Mouse (Mus musculus): ENCODE data around the gene Mob2.
A peak's percentile ranks its signal among the peaks of the same experiment; 100 is the strongest.

The Mob2 gene

DNA sequence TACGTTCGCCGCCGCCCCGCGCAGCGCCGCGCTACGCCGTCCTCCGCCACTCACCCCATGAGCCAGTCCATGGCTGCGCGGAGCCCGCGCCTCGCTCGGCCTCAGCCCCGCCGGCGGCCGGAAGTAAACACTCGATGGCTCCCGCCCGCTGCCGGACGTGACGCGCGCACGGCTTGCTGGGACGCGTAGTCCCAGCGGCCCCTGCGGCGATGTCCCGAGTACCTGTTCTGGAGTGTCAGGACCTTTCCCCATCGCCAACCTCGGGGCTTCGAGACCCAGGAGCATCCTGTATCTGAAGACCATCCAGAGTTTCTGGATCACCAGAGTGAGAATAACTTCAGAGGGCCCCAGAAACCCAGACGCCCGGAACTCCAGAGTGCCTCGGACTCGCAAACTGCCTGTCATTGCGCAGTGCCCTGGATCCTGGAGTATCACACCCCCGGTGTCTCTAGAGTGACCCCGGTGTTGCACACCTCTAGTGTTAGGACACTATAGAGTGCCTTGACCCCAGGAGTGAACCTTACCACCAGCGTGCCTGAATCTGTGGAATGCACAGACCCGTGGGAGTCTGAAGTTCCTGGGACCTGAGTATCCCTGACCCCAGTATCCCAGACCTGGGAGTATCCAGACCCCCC, at the start of gene Mob2:
Gene Mob2 (minus strand): TSS at position 135 of the 635 bp plus-strand sequence.
- peak; percentile 78 to 86 for DNase-seq (ENCODE audit: low spot score in 2 of 2)

DNA sequence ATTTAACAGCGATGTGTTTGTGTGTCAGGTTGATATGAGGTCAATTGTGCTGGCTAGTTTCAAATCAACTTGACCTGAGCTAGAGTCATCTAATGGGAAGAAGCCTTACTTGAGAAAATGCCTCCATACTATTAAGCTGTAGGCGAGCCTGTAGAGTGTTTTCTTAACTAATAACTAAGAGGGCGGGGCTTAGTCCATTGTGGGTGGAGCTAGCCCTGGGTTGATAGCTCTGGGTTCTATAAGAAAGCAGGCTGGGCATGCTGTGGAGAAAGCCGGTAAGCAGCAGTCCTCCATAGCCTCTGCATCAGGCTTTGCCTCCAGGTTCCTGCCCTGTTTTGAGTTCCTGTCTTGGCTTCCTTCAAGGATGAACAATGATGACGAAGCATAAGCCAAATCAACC, 43.9 kb upstream of the Mob2 start:
- no peak for DNase-seq (ENCODE audit: low spot score in 2 of 2)

DNA sequence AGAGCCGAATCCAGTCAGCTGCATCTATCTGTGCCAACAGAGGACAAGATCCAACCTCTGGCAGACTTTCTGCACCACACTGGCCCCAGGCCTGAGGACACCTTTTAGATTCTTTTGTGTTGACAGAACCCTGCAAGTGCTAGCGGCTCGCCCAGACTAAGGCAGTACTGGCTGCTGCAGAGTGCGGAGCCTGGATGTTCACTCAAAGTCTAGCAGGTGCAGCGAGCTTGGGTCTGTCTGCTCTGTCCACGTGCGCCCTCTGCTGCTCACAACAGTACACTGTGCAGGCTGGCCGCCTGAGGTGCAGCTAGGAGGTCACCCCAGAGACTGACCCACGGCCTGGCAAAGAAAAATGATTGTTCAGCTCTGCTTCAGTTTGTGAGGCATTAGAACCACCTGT, 36.9 kb upstream of the Mob2 start:
- DNase-seq (ENCODE audit: low spot score in 2 of 2) = peak; percentile 69 to 70

DNA sequence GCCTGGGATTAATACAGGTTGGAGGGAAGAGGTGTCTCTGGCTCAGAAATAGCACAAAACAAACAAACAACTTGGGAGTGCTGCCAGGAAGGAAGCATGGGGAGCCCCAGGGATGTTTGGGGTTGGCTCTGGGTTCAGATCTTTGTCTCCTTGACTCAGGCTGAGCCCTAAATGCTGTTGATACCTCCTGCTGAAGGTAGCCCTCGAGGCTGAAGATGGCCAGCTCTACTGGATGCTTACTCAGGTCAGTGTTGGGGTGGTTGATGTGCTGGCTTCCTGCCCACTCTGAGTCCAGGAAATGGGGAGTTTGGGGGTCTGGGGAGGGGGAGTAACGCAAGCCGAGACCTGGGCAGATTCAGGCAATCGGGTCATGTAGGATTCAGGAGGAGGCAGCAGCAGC, 35.8 kb upstream of the Mob2 start:
- DNase-seq (ENCODE audit: low spot score in 2 of 2) = no peak

DNA sequence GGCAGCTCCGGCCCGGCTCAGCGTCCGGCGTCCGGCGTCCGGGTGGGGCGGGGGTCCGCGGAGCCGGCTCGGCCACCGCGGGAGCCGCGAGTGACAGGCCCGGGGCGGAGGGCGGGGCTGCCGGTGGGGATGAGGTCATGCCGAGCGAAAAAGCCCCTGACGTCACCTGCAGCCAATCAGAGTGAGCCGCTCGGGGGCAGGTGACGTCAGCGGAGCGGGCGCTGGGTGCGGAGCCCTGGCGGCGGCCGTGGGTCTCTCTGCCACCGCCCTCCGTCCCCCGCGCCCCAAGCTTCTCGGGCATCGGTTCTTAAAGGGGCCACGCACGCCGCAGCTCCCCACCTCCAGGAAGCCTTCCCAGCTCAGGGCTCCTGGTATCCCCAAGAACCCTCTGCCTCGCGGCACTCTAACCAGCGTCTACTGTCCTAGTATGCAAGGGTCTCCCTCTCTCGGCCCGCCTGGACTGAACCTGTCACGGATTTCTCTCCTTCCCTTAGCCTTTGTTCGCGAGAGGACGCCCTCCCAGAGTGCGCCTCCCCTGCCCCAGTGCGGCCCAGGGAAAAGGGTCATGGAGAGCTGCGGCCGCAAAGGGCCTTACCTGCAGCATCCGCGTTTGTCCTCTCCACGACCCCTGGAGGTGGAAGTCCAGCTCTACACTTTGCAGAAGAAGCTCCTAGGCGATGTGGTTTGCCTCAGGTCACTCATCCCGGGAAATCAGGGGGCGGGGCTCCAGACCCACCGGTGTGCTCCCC, 34.5 kb upstream of the Mob2 start, which contains the start of gene Dusp8:
Gene Dusp8 (minus strand): TSS at position 661 of the 749 bp plus-strand sequence.
- DNase-seq (ENCODE audit: low spot score in 2 of 2) = peak; percentile 88 to 93

DNA sequence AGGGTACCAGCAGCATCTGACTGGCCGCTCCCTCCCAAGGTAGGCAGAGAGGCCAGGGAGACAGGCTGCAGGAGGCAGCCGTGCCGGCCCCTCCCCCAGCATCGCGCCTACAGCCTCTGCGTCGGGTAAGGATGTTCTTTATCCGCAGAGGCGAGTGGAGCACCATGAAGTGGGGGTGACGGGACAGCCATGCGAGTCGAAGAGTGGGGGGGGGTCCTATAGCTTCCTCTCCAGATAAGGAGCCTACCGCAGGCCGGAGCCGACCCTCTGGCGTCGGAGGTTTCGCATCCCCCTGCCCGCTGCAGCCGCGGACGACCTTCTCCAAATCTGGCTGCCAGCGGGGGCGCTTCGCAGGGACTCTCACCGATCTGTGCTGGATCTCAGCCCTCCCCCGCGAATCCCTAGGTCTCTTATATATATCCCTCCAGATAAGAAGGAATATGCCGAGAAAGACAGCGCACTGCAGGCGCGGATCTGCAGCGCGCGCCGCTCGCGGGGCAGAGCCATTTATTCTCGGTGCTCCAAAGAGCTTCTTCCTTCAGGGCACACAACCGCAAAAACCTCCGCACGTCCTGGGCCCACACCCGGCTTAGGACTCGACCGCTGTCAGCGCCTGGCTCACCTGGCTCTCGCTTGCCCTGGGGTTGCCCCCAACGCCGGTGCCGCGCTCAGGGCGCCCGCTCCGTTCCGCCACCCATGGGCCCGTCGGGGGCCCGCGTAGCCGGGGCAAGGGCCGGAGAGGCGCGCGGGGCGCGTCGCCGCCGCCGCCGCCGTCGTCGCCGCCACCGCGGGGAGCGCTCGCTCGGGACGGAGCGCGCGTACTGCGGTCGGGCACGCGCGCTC, 33.7 kb upstream of the Mob2 start:
- peak in 1 of 2 experiments; percentile 51 for DNase-seq (ENCODE audit: low spot score in 2 of 2)

DNA sequence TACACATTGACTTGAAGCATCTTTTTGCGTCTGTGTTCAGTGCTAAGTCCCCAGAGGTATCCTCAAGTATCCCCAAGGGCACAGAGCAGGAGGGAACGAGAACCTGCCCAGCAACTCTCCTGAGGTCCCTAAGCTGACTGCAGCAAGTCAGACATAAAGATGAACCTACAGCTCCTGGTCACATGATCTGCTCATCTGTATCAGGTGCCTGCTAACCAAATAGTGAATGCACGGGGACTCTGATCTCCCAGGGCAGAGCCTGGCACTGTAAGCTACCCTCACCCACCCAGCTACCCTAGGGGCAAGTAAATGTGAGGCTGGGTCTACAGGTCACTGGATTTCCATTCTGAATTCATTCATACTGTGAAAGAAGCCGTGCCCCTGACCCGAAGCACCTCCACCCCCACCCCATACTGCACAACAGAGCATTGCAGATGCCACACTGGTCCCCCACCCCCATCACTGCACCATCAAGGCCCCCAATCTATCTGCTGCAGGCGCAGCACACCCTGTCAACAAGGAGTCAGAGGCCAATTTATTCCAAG, 32.9 kb upstream of the Mob2 start:
- DNase-seq (ENCODE audit: low spot score in 2 of 2) = no peak

GRCm38 (mm10) chr7:142092991-142093390, 32.1 kb upstream of the Mob2 start:
- no peak for DNase-seq (ENCODE audit: low spot score in 2 of 2)

- no peak for DNase-seq (ENCODE audit: low spot score in 2 of 2)
These were observed 31.0 kb upstream of the Mob2 start for GRCm38 (mm10) chr7:142091848-142092247.

- DNase-seq (ENCODE audit: low spot score in 2 of 2) = no peak
These were observed 29.0 kb upstream of the Mob2 start for GRCm38 (mm10) chr7:142089648-142090447.

DNA sequence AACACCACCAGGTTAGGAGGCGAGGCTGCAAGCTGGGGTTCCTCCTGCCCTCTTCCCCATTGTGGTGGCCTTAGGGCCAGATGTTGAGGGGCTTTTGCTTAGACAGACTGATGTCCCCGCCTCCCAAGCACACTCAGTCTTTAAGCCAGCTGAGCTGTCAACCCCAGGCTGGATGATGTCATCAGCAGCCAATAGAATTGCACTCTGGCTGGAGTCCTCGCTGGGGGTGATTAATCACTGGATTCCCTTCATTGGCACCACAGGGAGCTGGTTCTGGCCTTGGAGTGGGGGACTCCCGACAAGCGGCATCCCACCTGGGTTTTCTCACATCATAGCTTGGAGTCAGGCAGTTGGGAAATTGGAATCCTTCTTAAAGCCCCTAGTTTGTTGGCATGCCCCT, 28.0 kb upstream of the Mob2 start:
- DNase-seq (ENCODE audit: low spot score in 2 of 2) = no peak

GRCm38 (mm10) chr7:142087069-142087652, 26.3 kb upstream of the Mob2 start:
- DNase-seq (ENCODE audit: low spot score in 2 of 2) = no peak

DNA sequence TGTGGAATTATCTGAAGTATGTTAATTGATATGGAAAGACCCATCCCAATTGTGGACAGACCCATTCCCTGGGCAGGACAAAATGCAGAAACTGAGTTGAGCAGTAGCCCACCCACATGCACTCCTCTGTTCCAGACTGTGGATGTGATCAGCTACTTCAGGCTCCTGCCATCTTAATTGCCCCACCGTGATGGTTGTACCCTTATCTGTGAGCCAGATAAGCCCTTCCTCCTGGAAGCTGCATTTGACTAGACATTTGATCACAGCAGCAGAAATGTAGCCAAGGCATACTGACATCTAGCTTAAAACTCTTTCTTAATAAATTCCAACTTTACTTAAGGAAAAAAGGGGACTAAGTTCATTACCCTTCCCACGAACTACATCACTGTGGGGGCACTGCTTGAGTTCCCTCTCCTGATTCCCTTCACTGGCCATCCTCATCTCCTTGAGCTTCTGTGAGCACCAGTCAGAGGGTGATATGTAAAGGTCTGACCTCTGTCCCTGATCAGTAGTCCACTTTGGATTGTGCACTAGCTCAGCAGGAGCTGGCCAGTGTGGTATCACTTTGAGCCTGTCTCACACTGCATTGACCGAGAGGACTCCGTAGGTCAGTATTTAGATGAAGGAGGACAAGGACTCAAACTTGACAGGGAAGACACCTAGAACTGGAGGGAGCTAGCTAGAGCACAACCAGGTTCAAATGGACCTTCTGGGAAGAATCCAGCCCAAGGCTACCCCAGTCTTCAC, 25.5 kb upstream of the Mob2 start:
- DNase-seq (ENCODE audit: low spot score in 2 of 2) = no peak

- no peak for DNase-seq (ENCODE audit: low spot score in 2 of 2)
These were observed 24.0 kb upstream of the Mob2 start for GRCm38 (mm10) chr7:142084820-142085219.

GRCm38 (mm10) chr7:142084395-142084794, 23.5 kb upstream of the Mob2 start:
- no peak for DNase-seq (ENCODE audit: low spot score in 2 of 2)

DNA sequence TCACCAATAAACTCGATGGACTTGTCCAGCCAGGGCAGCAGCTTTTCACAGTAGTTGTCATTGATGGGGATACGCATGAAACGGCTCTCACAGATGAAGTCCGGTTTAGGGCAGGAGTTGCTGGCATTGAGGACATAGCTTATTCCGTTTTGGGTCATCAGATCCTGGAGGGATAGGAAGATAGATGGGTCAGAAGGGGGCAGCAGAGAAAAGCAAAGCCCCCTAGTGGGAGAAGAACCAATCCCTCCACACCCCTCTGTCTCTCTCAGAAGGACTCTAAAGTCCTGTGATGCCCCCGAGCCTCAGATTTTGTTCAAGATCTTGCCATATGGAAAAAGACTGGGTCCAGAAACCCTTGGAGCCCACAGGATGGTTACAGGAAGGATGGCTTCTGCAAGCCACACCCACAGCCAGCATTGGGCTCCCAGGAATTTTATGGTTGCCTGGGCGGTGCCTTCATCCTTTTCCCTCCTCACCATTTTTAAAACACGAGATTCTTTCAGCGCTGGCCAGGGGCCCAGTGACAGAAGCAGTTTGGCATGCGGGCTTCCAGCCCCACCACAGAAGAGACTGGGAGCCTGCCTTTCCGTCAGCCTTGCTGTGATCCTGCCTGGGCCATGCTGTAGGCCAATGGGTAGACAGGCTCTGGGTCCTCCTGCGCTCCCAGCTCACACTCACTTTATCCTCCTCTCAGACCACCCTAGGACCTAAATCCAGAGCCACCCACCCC, 22.9 kb upstream of the Mob2 start:
- DNase-seq (ENCODE audit: low spot score in 2 of 2) = no peak

DNA sequence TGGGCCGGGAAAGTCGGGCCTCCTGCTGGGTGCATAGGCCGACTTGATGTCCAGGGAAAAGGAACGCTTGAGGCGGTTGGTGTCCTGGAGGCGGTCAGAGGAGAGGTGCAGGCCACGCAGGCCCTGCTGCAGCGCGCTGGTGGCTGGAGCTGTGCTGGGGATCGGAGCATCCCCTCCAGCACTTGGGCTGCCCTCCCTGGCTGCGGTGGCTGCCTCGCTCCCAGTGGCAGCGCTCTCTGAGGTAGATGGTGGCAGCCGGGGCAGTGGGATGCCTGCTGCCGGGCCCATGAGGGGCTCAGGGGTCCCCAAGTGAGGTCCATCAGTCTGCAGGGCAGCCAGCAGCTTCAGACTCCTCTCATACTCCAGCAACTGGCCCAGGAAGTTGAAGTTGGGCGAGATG, 21.7 kb upstream of the Mob2 start:
- DNase-seq (ENCODE audit: low spot score in 2 of 2) = no peak

- DNase-seq (ENCODE audit: low spot score in 2 of 2) = no peak
These were observed 21.3 kb upstream of the Mob2 start for GRCm38 (mm10) chr7:142082179-142082578.

GRCm38 (mm10) chr7:142081736-142082135, 20.9 kb upstream of the Mob2 start:
- DNase-seq (ENCODE audit: low spot score in 2 of 2) = no peak

DNA sequence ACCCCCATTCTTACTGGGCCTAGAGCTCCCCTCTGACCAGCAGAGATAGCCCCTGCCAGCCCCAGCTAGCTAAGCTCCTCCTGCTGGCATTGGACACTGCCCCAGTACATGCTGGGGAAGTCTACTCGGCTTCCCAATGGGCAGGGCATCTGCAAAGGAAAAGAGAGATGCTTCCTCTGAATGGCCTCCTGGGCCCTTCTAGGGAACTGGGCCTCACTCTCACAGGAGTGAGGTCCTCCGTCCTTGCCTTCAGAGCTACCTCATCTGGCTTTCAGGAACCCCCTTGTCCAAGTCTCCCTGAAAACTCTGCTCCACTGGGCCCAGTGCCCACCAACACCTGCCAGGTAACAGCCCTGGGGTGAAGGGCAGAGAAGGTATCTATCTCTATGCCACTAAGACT, 20.0 kb upstream of the Mob2 start:
- no peak for DNase-seq (ENCODE audit: low spot score in 2 of 2)
